Mouse (Mus musculus): ENCODE data around the gene Nbea.

DNA sequence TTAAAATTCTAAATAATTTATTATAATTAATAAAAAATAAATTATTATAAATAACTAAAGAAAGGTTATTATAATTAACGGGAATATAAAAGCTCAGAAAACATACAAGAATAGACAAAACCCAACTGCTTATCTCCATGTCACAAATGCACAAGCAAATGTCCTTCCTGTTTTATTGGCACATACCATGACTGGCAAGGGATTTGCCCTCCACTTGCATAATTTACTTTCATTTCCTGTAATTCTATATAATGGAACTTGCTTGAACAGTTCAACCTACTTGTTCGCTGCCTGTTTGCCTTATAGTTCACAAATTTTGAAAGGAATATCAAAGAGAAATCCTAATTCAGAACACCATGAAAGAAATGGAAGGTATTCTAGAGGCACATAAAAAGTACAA is 234.4 kb downstream of the Nbea start:
- TF ChIP-seq CTCF (conservative IDR thresholded peaks at IDR 0.05; ENCODE audit: low read length) (no peak), NANOG (IDR thresholded peaks at IDR 0.05; ENCODE audit: borderline replicate concordance, low read length) (no peak)

Data from E14TG2a.4 (cell line).